Mouse (Mus musculus): ENCODE measurements around the gene Il1rl2. TPM values are rescaled to one million over a fixed set of nuclear protein-coding genes. Genes with fewer than 3 reads are reported as not detected.

Gene Il1rl2
- polyA plus RNA-seq, 1 experiment from 2014 or later: 10.5 TPM

Other genes with a start within 250 kb of the Il1rl2 start
- gene Il1r1, start 99.5 kb upstream of the Il1rl2 start, polyA plus RNA-seq (2015; fragmentation: Nextera tagmentation; extraction: Ambion mirVana): 5.1 and 5.3 TPM in 2 replicates
- 0.19 and 0.21 TPM in 2 replicates for gene Il1rl1, start 105.0 kb downstream of the Il1rl2 start, polyA plus RNA-seq (2015; fragmentation: Nextera tagmentation; extraction: Ambion mirVana)
- 0.31 and 0.45 TPM in 2 replicates for gene Il18r1, start 140.9 kb downstream of the Il1rl2 start, polyA plus RNA-seq (2015; fragmentation: Nextera tagmentation; extraction: Ambion mirVana)
- 0.14 and 0.20 TPM in 2 replicates for gene Il18rap, start 190.8 kb downstream of the Il1rl2 start, polyA plus RNA-seq (2015; fragmentation: Nextera tagmentation; extraction: Ambion mirVana)

Measured in kidney, embryonic 16.5 days (tissue).